Mouse (Mus musculus): ENCODE measurements around the gene Arhgdia.
"Not testable (repeated sequence)": the region's sequence is repeated elsewhere in the genome, so short reads cannot be mapped to it uniquely, and the experiment has no call there.

Arhgdia gene

DNA sequence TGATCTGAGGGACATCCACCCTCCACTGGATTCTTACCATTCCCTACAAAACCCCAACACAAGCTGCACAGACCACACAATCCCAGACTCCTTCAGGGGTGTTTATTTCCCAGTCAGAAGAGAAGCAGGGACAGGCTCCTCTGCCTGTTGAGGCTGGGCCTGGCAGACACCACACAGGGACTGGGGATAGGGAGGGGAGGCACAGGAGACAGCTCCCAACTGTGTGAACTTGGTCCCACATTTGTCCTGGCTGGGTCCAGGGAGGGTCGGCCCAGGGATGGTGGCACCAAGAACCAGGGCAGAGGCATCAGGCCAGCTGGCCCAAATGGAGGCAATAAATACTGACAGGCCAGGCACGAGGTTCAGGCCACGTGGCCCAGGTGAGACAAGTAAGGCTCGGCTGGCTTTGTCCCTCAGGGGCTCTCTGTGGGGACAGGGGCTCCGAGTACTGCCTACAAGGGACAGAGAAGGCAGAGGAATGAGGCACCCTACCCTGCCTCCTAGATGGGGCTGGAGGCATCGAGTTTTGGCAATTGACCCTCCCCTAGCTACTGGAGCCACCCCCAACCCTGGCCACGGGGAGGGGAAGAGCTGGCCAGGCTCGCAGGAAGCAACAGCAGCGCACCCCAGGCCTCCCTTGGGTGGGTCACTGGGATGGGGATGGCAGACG, 3.3 kb downstream of the Arhgdia start:
- no peak for DNase-seq

DNA sequence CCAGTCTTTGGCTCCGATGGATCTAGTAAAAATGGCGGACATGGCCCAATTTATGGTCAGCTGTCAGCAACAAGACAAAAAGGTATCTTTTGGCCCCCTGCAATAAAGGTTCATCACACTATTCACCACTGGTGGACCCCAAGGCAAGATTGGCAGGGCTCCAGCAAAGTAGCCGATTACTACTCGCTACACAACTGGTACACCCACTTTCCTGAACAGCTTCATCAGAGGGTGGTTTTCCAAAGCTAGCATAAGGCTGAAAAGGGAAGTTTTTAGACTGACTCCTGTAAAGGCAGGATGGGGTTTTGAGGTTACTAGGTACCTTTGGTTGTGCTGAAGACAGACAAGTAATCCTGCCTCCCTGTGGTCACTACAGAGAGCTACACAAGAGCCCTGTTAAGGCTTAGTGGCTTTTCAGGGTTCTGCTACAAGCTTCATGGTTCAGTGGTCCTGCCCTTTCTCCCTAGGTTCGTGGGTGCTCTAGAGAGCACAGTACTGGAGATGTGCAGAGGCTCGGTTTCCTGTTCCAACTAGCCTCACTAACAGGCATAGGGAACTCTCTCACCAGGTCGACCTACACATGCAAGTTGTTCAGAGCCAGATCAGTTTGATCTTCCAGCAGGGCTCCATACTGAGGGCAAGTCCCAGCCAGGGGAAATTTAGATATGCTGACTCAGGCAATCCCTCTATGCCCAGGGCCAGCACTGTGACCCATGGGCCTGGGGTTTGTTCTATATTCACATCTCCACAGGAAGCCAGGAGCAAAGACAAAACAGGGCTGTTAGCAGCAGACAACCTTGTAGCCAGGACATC, 4.0 kb downstream of the Arhgdia start:
- DNase-seq: peak; percentile 28

DNA sequence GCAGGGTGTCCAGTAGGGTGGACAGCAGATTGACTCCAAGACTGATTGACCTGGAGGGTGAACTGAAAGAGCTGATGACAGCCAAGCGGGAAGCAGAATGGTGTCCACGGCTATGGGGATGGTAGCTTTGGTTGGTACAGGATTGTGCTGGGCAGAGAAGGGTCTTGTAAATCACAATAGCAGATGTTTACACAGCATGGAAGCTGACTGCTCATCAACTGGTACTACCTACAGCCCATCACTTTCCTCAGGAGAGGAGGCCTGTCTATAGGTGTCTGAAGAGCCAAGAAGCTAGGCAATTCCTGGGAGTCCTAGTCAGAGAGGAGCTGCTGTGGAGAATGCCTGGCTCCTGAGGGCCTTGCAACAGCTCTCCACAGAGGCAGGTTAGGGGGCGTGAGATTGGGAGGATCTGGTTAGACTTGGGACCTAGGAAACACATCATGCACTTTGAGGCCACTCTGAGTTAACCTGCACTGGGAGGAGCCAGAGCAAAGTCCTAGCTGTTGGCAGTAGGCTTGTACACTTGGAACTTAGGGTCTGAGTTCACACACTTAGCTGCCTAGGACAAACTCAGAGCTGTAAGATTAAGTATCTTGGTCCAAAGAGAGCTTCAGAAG, 5.0 kb downstream of the Arhgdia start:
- no peak for DNase-seq

DNA sequence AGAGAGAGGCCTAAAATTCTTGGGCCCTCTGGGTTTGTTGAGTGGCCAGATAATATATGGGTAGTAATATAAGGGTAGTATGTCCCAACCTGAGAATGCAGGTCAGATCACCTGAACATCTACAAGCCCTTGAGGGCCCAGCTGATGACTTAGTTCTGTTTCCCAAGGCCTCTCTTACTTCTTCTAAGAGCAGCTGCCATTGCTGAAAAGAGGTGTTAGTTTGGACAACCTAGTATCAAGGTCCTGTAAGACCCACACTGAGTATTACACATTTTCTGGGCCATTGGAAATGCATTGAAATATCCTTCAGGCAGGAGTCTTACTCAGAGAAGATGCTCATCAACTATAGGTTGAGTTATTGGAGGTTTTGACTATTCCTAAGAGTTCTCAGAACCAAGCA, 5.5 kb downstream of the Arhgdia start:
- no peak for DNase-seq

DNA sequence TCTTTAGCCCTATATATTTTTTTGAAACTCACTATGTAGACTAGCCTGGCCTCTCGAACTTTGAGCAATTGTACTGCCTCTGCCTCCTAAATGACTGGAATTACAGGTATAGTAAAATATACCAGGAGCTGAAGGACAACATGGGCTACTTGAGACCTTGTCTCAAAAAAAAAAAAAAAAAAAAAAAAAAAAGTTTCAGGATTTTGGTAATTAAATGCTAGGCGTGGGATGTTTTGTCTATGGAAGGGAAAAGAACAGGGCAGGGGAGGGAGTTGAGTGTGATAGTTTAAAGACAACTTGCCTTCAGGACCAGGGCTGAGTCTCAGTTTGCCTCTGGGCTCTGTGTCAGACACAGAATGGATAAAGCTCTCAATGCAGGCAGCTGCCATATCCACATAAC, 6.4 kb downstream of the Arhgdia start:
- no peak for DNase-seq

DNA sequence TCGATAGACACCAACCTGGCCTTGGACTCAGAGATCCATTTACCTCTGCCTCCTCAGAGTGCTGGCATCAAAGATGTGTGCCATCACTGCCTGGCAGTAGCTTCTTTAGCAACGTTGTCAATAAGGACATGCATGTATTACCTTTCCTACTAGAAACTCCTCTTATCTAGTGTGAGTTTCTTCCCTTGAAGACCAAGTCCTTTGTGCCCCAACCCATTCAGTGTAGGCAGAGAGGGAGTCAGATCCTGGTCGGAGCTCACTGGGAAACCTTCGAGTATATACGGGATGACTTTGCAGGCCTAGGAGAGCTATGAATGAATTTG, 7.2 kb downstream of the Arhgdia start:
- DNase-seq: no peak

DNA sequence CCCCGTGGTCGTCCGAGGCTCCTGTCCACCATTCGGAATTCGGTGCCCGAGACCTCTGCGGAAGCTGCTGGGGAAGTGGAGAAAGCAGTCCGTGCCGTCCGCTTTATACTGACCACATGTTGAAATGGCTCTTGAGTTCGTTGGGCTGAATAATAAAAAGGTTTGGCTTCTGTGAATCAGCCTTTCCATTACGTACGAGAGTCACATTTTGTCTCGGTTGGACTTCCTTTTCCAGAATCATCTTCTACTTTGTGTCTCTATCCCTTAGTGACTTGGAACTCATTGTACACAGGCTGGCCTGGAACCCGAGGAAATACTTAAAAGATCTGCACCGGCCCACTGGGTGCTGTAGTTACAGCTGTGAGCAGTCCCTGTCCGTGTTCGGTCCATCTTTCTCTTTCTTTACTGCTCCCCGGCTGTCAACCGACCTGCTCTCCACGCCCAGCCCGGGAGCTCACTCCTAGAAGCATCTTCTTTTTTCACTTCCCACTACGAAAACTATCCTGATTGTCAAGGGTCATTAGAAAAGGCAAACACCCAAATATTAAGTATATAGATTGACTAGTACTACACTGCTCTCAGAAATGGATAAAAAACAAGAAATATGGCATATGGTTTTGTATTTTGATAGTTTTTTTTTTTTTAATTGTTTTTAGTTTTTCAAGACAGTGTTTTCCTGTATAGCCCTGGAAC, 7.7 kb downstream of the Arhgdia start:
- DNase-seq: no peak

DNA sequence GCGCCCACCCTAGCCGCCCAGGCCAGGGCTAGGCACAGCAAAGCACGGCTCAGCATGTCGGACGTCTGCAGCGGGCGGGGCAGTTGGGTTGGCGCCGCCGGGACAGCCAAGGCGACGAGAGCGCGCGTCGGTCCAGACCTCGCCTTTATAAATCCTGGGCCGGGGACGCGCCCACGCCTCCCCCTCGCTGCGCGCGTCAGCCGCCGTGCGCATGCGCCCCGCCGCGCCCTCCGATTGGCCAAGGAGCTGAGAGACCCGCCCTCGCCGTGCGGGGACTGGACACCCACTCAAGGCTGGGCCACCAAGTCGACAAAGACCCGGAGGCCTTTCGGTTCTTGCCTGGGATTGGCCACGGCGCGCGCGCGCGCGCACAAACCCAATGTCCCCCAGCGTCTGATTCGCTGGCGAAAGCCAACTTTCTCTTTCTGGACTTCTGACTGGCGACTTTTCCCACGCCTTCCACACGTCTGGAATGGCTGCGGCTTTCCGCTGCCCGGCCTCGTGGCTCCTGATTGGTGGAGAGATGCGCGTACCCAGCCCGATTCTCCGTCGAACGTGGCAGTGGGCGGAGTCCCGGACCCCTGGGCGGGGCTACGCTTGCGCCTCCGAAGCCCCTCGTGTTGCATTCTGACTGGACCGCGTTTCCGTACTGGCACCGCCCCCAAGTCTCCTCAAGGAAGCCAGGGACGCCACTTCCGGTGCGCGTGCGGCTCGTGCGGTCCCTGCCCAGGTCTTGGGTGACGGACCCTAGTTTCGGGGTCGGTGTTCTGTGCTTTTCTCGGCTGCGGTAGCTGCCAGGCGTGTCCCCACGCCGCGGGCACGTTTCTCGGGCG, 8.5 kb downstream of the Arhgdia start, which contains the start of gene P4hb:
Gene P4hb (minus strand): TSS at position 502 of the 833 bp plus-strand sequence.
- DNase-seq: peak; percentile 100

DNA sequence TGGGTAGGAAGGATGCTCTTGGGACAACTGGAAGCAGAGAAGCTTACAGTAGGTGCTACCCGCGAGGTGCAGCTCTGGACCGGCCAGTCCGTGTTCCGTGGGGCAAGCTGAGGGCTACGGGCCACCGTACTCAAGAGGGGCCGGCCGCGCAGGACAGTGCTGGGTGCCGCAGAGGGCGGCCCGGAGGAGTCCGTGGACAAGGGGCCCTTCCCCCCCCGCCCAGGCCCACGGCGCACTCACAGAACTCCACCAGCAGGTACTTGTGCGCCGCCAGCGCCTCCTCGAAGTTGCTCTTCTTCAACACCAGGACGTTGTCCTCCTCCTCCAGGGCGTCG, 9.0 kb downstream of the Arhgdia start:
- no peak for DNase-seq

DNA sequence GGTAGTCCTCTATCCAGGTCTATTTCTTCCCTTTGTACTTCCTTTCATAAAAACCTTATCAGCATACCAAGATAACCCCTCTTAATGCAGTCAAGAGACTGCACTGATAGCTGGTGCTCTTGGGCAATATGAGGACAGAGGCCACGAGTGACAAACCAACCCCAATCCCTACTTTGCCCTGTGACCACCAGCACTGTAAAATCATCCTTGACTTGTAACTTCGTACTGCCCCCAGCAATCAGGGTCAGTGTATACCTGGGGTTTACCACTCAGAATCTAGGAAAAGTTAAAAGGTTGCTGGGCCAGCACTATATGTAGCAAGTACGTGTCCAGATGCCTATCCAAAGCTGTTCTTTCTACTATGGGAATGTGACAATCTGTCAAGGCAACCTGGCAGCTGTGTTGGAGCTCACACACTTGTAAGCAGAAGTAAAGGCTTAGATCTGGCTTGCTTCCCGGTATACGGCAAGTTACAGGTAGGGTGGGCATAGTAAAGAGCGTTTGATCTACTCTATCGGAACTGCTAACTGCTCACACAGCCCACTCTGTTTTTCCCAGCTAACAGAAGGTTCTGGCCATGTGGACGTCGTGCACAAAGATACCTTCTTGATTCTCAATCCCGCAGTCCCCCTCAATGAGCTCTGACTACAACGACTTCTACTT, 9.5 kb downstream of the Arhgdia start:
- no peak for DNase-seq

DNA sequence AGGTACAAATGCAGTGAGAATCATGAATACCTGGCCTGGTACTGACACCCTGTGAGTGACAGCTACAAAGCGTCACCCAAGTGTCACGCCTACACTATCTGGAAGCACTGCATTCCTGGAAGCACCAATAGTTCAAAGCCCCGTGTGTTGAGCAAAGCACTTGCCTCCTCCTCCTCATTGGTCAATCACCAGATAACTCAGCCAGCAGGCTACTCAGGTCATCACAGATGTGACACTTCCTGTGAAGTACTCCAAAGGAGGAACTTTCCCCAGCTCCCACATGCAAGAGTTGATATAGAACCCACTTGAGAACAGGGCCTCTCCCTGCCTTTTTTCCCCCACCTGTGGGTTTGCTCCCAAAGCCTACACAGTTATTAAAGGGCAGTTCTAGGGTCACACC, 10.3 kb downstream of the Arhgdia start:
- no peak for DNase-seq

DNA sequence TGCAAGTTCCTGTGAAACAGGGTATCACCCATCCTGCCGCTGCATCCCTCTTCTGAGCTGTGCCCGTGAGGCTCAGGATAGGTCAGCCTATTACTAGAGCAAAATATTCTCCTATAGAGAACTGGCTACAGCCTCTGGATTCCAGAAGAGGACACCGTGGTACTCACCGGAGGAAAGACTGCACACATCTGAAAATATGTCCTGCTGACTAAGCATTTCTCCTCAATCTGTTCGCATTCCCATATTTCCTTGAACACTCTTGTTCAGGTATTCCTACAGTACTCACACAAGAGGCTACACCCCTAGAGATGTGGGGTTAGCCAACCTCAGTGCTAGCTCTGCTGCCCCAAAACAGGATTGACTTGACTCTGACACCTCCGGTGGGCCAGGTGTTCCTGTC, 13.1 kb downstream of the Arhgdia start:
- DNase-seq: no peak

DNA sequence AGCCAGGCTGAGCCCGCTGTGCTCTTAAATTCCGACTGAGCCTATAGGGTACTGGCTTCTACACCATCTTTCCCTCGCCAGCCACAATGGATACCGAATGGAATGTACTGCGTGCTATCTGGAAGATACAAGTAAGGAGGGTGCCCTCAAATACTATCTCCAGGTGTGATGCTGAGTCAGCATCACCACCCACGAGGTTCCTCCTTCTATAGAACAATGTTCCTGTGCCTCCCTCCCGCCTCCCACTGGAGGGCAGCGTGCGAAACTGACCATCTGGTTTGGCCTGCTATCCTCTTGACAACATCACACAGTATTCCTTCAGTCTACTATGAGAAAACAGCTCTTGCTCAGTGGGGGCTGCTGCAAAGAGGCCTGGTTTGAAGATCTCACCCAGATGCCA, 16.3 kb downstream of the Arhgdia start:
- DNase-seq: no peak

DNA sequence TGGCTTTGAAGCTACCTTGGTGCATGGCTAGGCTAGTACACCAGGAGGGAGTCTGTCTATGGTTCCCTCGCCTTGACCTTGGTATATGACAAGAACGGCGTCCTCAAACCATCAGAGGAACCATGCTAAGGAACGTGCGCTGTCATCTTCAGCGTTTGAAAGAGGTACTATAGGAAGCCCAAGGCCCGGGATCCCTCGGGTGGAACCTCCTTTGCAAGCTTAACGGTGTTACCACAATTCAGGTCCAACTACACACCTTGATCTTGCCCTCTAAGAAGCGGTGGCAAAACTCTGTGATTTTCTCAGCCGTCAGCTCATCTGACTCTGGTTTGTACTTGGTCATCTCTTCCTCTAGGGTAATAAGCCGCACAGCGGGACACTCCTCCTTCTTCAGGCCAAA, 18.5 kb downstream of the Arhgdia start:
- DNase-seq: no peak

DNA sequence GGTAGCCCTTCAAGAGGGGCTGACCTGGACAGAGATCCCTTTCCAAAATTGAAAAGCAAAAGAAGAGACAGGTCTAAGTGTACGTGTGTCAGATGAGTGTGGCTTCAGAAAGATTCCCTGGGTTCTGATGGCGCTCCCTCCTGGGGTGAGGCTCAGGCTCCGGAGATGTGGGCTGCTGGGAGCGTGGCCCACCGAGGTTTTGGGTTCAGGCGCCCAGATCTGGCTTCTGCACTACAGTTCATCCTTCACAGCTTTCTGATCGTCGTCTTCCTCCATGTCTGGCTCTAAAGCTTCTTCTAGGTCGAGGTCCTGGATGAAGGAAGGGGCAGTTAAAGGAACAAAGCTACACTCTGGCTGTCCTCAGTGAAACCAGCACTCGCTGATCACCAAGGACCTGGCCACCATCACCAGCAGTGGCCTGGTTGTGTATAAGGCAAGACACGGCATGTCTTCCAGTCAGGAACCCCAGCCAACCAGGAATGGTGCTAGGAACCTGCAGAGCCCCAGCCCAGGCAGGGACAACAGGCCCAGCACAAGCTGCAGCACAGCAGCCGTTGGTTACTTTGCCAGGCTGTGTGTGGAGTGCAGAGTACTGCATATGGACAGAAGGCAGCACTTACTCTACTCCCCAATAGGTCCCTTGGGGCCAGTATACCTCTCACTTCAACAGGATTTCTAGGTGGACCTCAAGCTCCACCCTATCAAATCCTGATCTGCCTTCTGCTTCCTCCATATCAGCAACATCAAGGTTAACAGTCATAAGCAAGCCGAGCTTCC, 20.3 kb downstream of the Arhgdia start:
- DNase-seq: no peak

DNA sequence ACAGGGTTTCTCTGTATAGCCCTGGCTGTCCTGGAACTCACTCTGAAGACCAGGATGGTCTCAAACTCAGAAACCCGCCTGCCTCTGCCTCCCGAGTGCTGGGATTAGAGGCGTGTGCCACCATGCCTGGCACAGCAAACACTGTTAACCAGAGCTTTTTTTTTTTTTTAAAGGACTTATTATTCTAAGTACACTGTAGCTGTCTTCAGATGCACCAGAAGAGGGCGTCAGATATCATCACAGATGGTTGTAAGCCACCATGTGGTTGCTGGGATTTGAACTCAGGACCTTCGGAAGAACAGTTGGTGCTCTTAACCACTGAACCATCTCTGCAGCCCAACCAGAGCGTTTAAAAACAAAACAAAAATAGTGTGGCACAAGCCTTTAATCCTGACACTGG, 22.6 kb downstream of the Arhgdia start:
- not testable (repeated sequence) for DNase-seq

DNA sequence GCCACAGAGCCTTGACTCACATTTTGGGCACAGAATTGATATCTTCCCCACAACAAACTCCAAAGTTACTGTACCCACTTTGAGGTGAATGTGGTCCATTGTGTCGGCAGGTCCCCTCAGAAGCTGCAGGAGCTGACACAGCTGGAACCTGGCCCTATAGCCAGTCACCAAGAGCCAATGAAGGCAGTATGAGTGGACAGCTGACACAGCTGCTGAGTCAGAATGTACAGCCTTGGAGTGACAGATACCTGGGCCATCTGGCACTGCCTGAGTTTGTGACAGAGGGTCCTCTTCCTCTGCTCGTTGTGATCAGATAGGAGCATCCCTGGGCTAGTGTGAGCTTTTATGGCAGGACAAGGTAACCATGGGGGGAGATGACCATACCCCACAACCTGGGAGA, 26.2 kb downstream of the Arhgdia start:
- DNase-seq: no peak

DNA sequence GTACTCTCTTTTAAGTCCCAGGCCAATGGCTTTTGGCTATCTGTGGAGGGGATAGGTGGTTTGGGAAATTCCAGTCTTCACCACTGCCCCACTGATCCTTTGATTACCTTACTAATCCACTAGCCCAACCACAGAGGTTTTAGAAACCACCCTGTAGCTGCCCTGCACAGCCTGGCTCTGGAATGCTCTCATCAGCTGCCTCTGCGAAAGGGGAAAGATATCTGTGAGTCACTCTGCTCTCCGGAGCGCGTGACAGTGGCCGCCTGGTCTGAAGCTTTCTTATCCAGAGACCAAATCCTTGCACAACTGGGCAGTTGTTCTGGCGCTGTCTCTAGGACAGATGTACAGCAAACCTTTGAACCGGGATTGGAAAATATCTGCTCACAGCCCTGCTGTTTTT, 26.6 kb downstream of the Arhgdia start:
- DNase-seq: no peak

DNA sequence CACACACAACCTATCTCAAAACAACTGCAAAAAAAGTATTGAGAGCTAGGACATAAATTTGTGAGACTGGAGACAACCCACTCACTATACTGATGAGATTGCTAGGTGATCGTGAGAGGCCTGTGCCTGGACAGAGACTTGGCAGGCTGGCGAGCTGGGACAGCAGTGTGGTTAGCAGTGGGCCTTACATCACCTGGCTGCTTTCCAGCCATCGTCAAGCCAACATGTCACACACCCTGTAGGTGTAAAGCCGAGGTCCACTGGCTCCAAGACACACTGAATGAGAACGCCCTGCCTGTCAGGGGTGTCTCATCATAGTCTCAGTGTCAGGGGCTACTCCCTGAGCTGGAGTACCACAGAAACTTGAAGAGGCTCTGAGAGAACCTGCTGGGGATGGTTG, 28.7 kb downstream of the Arhgdia start:
- no peak for DNase-seq

DNA sequence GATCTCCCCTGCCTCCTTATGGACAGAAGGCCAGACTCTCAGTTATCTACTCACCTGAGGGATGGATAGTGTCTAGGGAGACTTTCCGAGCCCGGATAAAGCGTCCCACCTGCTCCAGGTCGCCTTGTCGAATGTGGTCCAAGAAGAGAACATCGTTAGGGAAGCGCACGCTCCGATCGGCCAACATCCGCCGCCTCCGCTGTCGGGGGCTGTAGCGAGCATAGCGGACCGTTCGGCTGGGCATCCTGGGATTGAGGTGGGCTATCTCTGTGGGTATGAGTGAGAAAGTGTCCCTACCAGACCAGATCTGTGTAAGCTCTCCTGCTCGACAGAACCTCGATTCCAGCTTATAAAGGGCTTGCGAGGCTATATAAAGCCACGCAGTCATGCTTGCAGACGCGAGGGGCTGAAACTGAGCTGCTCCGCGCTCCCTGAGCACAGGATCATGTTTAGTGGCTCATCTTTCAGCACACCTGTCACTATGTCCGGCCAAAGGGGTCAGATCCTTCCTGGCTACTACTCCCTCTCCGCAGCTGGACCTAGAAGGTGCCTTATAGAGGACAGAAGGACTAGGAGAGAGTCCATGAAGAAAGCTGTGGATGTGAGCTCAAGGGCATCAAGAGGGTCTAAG, 30.5 kb downstream of the Arhgdia start, which contains the start of gene Ppp1r27:
Gene Ppp1r27 (minus strand): TSS at position 323 of the 631 bp plus-strand sequence.
- DNase-seq: no peak

Data from lung, postnatal 10 days (tissue).